Mouse (Mus musculus) liver, embryonic 15.5 days (tissue): ENCODE measurements at regions not wholly inside any gene's neighbourhood (a gene's known extent, or its start where the extent isn't known, plus 50 kb on each side); places are given as distances from the start of the nearest gene placed in this dataset.

Experiments
- ATAC-seq: fragments of 200-750 bp; cut with Nextera tagmentation; 2 replicates; pipeline ENCODE4 v1.8.0; 2017; ENCODE audit warnings: moderate number of reproducible peaks, mild to moderate bottlenecking, moderate library complexity; ENCODE audit not compliant: insufficient read depth
- H3K27ac ChIP-seq: fragments of 300-500 bp; sonication (generic); replicated peaks from 2 replicates; pipeline ENCODE4 v1.5.1; 2015; ENCODE audit warnings: mild to moderate bottlenecking, inconsistent platforms
- H3K27me3 ChIP-seq: fragments of 300-500 bp; sonication (generic); 2 replicates; pipeline ENCODE4 v1.6.1; 2015; ENCODE audit warnings: mild to moderate bottlenecking, inconsistent platforms
- H3K36me3 ChIP-seq: fragments of 300-500 bp; sonication (generic); replicated peaks from 2 replicates; pipeline ENCODE4 v1.6.1; 2015; ENCODE audit warnings: moderate library complexity, mild to moderate bottlenecking, inconsistent platforms
- H3K4me1 ChIP-seq: fragments of 300-500 bp; sonication (generic); replicated peaks from 2 replicates; pipeline ENCODE4 v1.6.1; 2015; ENCODE audit warnings: inconsistent platforms
- H3K4me2 ChIP-seq: fragments of 300-500 bp; sonication (generic); 2 replicates; pipeline ENCODE4 v1.6.1; 2015; ENCODE audit warnings: moderate library complexity, mild to moderate bottlenecking, inconsistent platforms
- H3K4me3 ChIP-seq: fragments of 300-500 bp; sonication (generic); replicated peaks from 2 replicates; pipeline ENCODE4 v1.5.1; 2015; ENCODE audit warnings: mild to moderate bottlenecking, inconsistent platforms
- H3K9ac ChIP-seq: fragments of 300-500 bp; sonication (generic); 2 replicates; pipeline ENCODE4 v1.6.1; 2015; ENCODE audit warnings: moderate library complexity, mild to moderate bottlenecking, inconsistent platforms
- H3K9me3 ChIP-seq: fragments of 300-500 bp; sonication (generic); replicated peaks from 2 replicates; pipeline ENCODE4 v1.6.1; 2016; ENCODE audit warnings: inconsistent platforms
- WGBS: fragments of 180-500 bp; shearing (Covaris S2); methylation state at CpG from one replicate; pipeline ENCODE4 v1.1.7; 2015; ENCODE audit warnings: mixed read lengths; ENCODE audit not compliant: insufficient replicate concordance; 5-methylcytosine and 5-hydroxymethylcytosine counted together

DNA sequence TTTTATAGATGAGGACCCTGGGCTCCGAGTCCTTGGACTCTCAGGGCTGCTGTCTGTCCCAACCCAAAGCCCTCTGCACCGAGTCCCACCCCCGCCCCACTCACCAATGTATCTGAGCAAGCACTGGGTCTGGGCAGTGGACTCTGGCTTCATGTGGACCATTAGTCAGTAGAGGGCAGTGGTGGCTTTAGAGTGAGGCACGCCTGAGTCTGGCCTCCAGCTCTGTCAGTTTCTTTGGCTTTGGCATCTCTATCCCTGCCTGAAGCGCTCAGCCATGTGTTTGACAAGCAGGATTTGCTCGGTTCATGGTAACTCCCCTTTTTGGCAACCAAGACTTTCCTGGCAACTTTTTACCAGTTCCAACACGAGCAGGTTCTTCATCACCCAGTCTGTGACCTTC, 90.1 kb upstream of the Thy1 start:
- Histone ChIP-seq H3K27me3 (no peaks in the 10 kb centered on the region), H3K4me2 (no peak overlapping the region), H3K9ac (no peak overlapping the region), H3K9me3 (no peaks in the 10 kb centered on the region), H3K4me3 (no peak overlapping the region), H3K4me1 (no peaks in the 10 kb centered on the region), H3K36me3 (no peaks in the 10 kb centered on the region), H3K27ac (no peak overlapping the region)
- ATAC-seq = no peak
- WGBS = 21% methylated on average over 7 of the region's 7 CpGs

DNA sequence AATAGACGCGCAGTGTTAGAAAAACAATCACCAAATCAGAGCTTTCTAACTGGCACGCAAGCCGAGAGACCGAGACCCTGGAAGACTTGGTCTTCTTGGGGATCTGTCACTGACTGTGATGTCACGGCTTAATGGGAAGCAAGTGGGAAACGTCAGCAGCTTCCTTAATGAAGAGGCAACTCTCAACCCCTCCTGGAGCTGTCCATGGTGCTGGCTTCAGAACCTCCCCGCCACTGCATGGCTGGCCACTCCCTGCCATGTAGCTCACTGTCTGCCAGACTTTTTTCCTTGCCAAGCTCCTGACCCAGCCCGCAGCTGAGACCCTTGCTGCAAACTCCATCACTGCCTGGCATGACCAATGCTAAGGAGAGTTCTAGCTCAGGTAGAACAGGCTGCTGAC, 83.6 kb upstream of the Thy1 start:
- H3K9me3 ChIP-seq = no peaks in the 10 kb centered on the region
- H3K9ac ChIP-seq = no peak overlapping the region
- no peak overlapping the region for H3K4me3 ChIP-seq
- no peak overlapping the region for H3K27ac ChIP-seq
- 22% methylated on average over 9 of the region's 9 CpGs for WGBS
- no peak overlapping the region for H3K4me2 ChIP-seq
- no peaks in the 10 kb centered on the region for H3K36me3 ChIP-seq
- no peaks in the 10 kb centered on the region for H3K27me3 ChIP-seq
- H3K4me1 ChIP-seq = no peaks in the 10 kb centered on the region
- ATAC-seq = no peak

DNA sequence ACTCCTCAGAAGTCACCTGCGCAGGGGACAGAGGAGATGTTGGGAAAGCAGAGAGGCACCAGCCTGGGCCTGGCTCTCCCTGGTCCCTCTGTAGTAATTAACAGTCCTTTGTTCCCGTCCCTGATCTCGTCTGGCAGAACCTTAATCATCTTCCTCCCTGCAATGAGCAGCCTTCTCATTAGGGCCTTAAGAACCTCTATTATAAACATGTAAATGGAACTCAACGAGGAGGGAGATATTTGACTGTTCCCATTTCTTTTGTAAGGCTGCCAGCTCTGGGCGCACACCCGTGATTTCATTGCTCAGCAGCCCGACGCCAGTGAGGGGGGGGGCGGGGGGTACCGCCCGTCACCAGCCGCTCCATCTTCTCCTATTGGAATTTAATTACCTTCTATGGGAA, 81.8 kb upstream of the Thy1 start:
- no peak for ATAC-seq
- WGBS = 57% methylated on average over 12 of the region's 12 CpGs
- Histone ChIP-seq H3K4me1 (no peaks in the 10 kb centered on the region), H3K4me3 (no peak overlapping the region), H3K4me2 (no peak overlapping the region), H3K9ac (no peak overlapping the region), H3K9me3 (no peaks in the 10 kb centered on the region), H3K27me3 (no peaks in the 10 kb centered on the region), H3K27ac (no peak overlapping the region), H3K36me3 (no peaks in the 10 kb centered on the region)

DNA sequence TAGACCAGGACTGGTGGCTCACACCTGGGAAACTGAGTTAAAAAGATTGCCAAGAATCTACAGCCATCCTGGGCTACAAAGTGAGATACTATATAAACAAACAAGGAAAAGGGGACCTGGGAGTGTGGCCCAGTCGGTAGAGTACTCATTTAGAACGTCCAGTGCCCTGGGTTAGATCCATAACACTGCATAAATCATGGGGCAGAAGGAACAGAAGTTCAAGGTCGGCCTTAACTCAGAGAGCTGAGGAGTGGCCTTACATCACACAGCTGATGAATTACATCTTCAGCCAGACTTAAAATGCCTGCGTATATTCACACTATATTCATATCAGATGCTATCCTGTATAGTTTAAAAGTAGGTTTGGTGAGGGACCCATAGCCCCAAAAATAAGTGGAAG, 78.0 kb upstream of the Thy1 start:
- Histone ChIP-seq H3K9ac (no peak overlapping the region), H3K27me3 (no peaks in the 10 kb centered on the region), H3K27ac (no peak overlapping the region), H3K9me3 (no peaks in the 10 kb centered on the region), H3K4me2 (no peak overlapping the region), H3K36me3 (no peaks in the 10 kb centered on the region), H3K4me3 (no peak overlapping the region), H3K4me1 (no peaks in the 10 kb centered on the region)
- ATAC-seq = no peak
- WGBS = 40% methylated on average over 4 of the region's 4 CpGs

DNA sequence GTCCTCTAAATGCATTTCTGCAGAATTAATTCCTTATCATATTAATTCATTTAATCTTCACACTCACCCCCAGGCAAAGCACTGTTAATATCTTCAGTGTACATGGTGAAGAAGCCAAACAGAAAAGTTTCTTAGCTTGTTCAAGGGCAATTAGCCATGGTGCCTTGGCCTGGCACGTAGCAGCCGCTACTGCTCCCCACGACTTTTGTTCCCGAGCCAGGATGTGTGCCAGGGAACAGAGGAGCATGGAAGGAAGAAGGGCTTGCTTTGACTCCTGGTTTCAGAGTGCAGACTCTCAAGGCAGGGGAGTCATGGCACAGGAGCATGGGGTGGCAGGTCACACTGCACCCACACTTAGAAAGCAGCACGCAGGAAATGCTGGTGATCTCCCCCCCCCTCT, 77.4 kb upstream of the Thy1 start:
- H3K9me3 ChIP-seq = no peaks in the 10 kb centered on the region
- no peak overlapping the region for H3K9ac ChIP-seq
- no peaks in the 10 kb centered on the region for H3K4me1 ChIP-seq
- no peak overlapping the region for H3K4me3 ChIP-seq
- no peaks in the 10 kb centered on the region for H3K27me3 ChIP-seq
- no peaks in the 10 kb centered on the region for H3K36me3 ChIP-seq
- H3K27ac ChIP-seq = no peak overlapping the region
- no peak overlapping the region for H3K4me2 ChIP-seq
- no peak for ATAC-seq
- WGBS = 74% methylated on average over 5 of the region's 5 CpGs

DNA sequence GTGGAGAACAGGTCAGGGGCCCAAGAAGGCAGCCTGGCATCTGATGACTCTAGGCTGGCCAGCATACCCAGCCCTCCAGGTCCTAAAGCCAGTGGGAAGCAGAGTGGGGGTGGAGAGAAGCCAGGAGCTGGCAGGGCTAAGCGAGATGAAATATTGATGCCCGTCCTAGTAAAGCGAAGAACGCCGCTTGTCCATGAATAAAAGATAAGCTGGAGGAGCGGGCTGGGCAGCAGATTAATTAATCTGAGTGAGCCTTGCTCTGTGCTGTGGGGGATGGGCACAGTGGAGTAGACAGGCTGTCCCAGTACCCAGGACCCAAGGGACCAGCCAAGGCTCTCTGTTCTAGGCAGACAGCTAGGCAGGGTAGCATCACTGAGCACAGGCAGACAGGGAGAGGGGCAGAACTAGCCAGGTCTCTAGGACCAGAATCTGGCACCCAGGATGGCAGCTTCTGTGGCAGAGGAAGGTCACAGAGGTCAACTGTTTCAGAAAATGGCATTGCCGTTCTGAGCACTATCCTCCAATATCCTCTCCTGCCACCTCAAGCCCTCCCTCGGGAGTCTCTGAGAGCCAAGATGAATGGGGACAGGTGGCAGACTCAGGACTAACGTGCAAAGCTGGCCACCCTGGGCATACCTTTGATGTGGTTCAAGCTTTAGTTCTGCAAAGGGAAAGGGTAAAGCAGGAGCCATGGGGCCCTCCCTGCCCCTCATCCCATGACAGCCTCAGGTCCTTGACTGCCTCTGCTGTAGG, 73.0 kb upstream of the Thy1 start:
- no peak overlapping the region for H3K4me2 ChIP-seq
- H3K4me1 ChIP-seq = no peaks in the 10 kb centered on the region
- H3K9ac ChIP-seq = no peak overlapping the region
- no peaks in the 10 kb centered on the region for H3K27me3 ChIP-seq
- H3K36me3 ChIP-seq = no peaks in the 10 kb centered on the region
- H3K27ac ChIP-seq = no peak overlapping the region
- 48% methylated on average over 9 of the region's 9 CpGs for WGBS
- ATAC-seq = no peak
- no peak overlapping the region for H3K4me3 ChIP-seq
- no peaks in the 10 kb centered on the region for H3K9me3 ChIP-seq

DNA sequence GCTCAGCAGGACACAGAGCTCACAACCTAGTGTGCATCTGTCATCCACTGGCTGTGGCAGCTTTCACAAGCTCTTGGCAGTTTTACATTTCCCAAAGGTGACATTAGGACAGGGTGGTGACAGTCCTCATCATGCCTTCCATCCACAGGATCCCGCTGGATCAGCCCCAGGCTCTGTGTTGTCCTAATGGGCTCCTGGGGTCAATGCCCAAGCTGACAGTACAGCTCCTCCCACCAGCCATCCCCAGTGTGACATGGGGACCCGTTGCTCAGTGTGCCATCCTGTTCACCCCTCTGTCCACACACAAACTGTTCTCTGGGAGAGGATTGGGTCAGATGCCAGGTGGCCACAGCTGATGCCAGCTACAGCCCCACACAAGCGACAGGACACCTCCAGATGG, 72.3 kb upstream of the Thy1 start:
- Histone ChIP-seq H3K27ac (no peak overlapping the region), H3K9me3 (no peaks in the 10 kb centered on the region), H3K4me3 (no peak overlapping the region), H3K4me1 (no peaks in the 10 kb centered on the region), H3K9ac (no peak overlapping the region), H3K4me2 (no peak overlapping the region), H3K36me3 (no peaks in the 10 kb centered on the region), H3K27me3 (no peaks in the 10 kb centered on the region)
- WGBS = 41% methylated on average over 3 of the region's 3 CpGs
- no peak for ATAC-seq

DNA sequence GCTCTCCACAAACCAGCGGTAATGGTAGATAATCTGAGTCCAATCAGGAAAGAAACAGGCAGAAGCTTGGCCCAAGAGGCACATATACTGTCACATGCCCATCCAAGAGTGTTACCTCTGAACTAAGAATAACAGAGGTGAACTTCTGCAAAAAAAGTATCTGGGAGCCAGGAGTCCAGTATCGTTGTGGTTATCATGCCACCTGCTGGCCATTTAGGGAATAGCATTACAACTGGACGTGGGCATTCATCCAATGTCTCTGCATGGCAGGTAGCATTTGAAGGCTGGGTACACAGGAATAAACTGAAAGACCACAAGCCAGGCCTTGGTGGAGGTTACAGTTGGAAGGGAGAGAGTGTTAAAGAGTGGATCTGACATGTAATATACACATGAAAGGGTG, 70.9 kb upstream of the Thy1 start:
- H3K4me3 ChIP-seq = no peak overlapping the region
- no peaks in the 10 kb centered on the region for H3K36me3 ChIP-seq
- 11% methylated on average over 3 of the region's 3 CpGs for WGBS
- no peaks in the 10 kb centered on the region for H3K4me1 ChIP-seq
- H3K9ac ChIP-seq = no peak overlapping the region
- no peaks in the 10 kb centered on the region for H3K27me3 ChIP-seq
- no peak for ATAC-seq
- H3K4me2 ChIP-seq = no peak overlapping the region
- no peak overlapping the region for H3K27ac ChIP-seq
- no peaks in the 10 kb centered on the region for H3K9me3 ChIP-seq

DNA sequence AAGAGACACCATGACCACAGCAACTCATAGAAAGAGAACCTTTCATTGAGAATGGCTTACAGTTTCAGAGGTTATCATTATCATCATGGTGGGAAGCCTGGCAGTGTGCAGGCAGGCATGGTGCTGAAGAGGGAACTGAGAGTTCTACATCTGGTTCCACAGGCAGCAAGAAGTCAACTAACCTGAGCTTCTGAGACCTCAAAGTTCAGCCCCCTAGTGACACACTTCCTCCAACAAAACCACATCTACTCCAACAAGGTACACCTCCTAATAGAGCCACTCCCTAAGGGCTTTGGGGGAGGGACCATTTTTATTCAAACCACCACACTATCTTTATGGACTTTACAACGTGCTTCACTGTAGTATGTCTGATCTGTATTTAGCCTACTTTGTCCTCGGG, 67.8 kb upstream of the Thy1 start:
- Histone ChIP-seq H3K36me3 (no peaks in the 10 kb centered on the region), H3K4me2 (no peak overlapping the region), H3K4me1 (no peaks in the 10 kb centered on the region), H3K27ac (no peak overlapping the region), H3K9ac (no peak overlapping the region), H3K27me3 (no peaks in the 10 kb centered on the region), H3K4me3 (no peak overlapping the region), H3K9me3 (no peaks in the 10 kb centered on the region)
- ATAC-seq = no peak
- 29% methylated on average over 2 of the region's 2 CpGs for WGBS

DNA sequence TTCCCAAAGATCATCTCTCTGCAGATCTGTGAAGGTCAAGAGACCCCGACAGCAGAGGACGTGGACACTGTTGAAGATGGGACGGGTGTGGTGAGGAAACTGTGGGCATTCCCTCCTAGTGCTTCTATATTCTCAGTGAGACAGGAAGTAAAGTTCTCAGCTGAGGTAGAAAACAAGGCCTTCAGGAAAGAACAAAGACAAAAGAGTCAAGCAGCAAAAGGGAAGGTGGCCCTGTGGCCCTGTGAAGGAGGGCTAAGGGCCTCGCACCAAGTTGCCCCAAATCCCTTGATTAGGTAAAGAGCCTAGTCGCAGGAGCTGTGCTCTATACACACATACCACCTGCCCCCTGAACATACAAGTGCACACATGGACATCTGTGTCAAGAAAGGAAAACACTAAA, 66.8 kb upstream of the Thy1 start:
- no peak overlapping the region for H3K9ac ChIP-seq
- no peaks in the 10 kb centered on the region for H3K27me3 ChIP-seq
- no peak overlapping the region for H3K4me3 ChIP-seq
- no peak overlapping the region for H3K27ac ChIP-seq
- no peaks in the 10 kb centered on the region for H3K36me3 ChIP-seq
- H3K4me2 ChIP-seq = no peak overlapping the region
- ATAC-seq = no peak
- H3K9me3 ChIP-seq = no peaks in the 10 kb centered on the region
- 54% methylated on average over 5 of the region's 5 CpGs for WGBS
- H3K4me1 ChIP-seq = no peaks in the 10 kb centered on the region

DNA sequence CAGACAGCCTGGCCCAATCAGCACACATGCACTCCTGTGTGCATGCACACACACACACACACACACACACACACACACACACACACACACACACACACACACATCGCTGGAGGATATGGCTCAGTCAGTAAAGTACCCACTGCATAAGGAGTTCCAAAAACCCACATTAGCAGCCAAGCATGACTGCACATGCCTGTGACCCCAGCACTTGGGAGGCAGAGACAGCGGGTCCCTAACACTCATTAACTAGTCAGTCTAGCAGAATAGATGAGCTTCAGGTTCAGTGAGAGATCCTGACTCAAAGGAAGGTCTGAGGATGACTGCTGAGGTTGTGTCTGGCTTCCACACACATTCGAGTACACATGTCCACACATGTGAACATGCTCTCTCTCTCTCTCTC, 65.4 kb upstream of the Thy1 start:
- H3K27me3 ChIP-seq = no peaks in the 10 kb centered on the region
- H3K4me2 ChIP-seq = no peak overlapping the region
- ATAC-seq = no peak
- no peaks in the 10 kb centered on the region for H3K4me1 ChIP-seq
- no peaks in the 10 kb centered on the region for H3K36me3 ChIP-seq
- no peaks in the 10 kb centered on the region for H3K9me3 ChIP-seq
- no peak overlapping the region for H3K4me3 ChIP-seq
- H3K27ac ChIP-seq = no peak overlapping the region
- WGBS = 66% methylated on average over 3 of the region's 3 CpGs
- no peak overlapping the region for H3K9ac ChIP-seq

DNA sequence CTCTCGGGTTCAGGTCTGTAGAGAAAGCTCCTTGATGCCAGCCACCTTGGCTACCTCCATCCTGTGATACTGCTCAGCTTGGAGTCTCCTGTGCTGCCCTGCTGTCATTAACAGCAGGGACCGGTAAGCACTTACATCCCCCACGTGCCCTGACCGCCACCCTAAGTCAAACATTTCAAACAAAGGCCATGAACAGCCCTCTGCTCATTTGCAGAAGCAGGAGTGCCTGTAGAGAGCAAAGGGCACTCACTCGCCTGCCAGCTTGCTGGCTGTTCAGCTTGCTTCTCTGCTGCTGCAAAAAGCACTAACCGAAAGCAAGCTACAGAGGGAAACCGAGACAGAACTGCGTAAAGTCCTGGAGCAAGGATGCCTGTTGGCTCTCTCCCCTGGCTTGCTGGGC, 61.8 kb upstream of the Thy1 start:
- H3K4me3 ChIP-seq = no peak overlapping the region
- H3K9ac ChIP-seq = no peak overlapping the region
- 41% methylated on average over 8 of the region's 8 CpGs for WGBS
- no peak overlapping the region for H3K4me2 ChIP-seq
- peaks cover 4% of the 10 kb centered on the region; the same call in 1 of the 2 replicates for H3K27me3 ChIP-seq
- no peak overlapping the region for H3K27ac ChIP-seq
- no peaks in the 10 kb centered on the region for H3K9me3 ChIP-seq
- ATAC-seq = no peak
- H3K36me3 ChIP-seq = no peaks in the 10 kb centered on the region
- H3K4me1 ChIP-seq = no peaks in the 10 kb centered on the region
